Mouse (Mus musculus) adrenal gland, adult 2 months (tissue): ENCODE measurements around the gene Clip3. TPM values are rescaled to one million over a fixed set of nuclear protein-coding genes. Genes with fewer than 3 reads are reported as not detected.

ENCODE experiments used
- DNase-seq: peaks from one replicate; pipeline ENCODE4 v3.0.0; 2021
- polyA plus RNA-seq: library from polyadenylated mRNA; depleted of rRNA; stranded (reverse); fragments of >200 nt; gene quantifications from 2 replicates; pipeline ENCODE4 v1.2.3, GENCODE M21; 2012
- total RNA-seq, 2 experiments: library from RNA; stranded (reverse); gene quantifications; 2 replicates each; pipeline ENCODE4 v1.2.3; 2021

Clip3 gene
- total and polyA plus RNA-seq, 3 experiments: 10.2 to 28.7 (median 27.9) TPM

DNA sequence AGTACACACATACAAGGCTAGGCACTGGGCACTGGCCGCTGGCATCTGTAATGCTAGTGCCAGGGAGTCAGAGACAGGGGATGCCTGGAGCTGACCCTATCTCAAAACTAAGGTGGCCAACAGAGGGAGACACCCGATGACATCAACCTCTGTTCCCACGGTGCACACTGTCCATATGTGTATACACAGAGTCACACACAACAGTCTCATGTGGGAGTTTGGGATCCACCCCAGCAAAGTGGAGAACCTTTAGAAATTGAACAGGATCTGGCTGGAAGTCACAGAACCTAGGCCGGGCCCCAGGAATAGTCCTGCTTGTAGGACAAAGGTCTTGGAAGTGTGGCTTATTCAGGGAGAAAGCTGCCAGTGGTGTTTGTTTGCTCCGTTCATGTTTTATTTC lies 2.8 kb downstream of the Clip3 start:
- no peak for DNase-seq

DNA sequence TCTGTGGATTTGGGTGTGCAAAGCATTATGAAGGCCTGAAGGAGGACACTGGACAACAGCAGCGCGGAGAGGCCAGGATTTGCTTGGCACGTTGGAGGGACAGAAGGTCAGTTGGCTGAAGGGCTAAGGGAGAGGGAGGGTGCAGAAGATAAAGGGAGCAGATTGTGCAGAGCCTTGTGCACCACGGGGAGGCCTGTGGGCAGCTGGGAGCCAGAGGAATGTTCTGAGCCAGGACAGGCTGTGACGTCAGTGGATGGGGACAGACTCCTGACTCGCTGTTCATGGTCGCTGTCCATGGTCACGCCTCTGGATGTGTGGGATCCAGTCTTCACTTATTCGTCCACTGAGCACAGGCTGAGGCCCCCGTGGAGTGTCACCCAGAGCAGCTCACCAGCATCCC lies 3.6 kb downstream of the Clip3 start:
- peak; percentile 64 for DNase-seq

DNA sequence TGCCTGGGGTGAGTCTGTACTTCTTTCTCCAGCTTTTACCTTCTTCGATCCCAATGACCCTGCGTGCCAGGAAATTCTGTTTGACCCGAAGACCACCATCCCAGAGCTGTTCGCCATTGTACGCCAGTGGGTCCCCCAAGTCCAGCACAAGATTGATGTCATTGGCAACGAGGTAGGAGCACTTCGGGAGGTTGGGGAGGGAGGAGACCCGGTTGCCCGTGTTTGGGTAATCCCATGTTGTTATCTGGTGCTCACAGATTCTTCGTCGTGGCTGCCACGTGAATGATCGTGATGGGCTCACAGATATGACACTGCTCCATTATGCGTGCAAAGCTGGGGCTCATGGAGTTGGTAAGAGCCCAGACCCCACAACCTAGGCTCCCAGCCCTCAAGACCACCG lies 5.3 kb downstream of the Clip3 start:
- DNase-seq: no peak

DNA sequence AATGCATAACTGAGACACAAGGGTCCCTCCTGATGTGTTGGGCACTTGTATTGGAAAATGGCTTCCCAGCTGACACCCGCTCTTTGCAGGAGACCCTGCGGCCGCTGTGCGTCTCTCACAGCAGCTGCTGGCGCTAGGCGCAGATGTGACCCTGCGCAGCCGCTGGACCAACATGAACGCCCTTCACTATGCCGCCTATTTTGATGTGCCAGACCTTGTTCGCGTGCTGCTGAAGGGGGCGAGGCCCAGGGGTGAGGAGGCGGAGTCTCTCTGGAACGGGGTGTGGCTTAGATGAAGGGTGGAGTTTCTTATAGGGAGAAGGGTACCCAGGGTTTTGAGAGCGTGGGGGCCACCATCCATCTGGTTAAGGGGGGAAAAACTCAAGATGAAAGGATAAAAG lies 5.7 kb downstream of the Clip3 start:
- no peak for DNase-seq

DNA sequence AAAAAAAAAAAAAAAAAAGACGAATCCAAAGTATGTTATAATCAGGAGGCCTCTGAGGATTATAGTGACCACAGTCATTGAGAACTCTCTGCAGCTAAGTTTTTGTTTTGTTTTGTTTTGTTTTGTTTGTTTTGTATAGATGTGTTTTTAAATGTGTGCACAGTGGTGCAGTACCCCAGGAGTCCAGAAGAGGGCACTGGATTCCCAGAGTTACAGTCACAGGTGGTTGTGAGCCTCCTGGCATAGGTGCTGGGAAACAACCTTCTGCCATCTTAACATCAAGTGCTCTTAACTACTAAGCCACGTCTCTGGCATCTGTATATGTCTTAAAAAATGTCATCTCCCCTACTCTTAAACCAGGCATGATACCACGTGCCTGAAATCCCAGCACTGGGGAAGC lies 9.4 kb downstream of the Clip3 start:
- DNase-seq: no peak

DNA sequence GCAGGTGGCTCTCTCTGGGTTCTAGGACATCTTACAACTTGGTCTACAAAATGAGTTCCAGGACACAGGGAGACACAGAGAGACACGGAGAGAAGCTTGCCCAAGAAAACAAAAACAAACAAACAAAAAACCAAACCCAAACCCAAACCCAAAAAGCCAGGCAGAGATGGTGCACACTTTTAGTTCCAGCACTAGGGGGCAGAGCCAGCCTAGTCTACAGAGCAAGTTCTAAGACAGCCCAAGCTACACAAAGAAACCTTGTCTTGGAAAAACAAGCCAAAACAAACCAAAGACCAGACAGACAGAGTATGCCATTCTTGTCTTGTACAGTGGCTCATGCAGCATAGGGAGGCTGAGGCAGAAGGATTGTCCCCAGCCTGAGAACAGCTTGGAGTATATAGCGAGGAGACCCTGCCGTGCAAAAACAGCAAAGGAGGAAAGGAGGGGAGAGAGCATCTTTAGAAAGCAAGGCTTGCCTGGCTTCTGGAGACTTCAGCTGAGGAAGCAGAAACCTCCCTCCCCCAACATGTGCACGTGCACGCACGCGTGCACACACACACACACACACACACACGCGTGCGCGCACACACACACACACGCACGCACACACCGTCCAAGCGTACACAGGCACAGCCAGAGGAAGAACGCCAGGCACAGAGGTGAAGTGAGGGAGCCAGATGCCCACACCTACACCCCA lies 14.7 kb downstream of the Clip3 start:
- DNase-seq: no peak

DNA sequence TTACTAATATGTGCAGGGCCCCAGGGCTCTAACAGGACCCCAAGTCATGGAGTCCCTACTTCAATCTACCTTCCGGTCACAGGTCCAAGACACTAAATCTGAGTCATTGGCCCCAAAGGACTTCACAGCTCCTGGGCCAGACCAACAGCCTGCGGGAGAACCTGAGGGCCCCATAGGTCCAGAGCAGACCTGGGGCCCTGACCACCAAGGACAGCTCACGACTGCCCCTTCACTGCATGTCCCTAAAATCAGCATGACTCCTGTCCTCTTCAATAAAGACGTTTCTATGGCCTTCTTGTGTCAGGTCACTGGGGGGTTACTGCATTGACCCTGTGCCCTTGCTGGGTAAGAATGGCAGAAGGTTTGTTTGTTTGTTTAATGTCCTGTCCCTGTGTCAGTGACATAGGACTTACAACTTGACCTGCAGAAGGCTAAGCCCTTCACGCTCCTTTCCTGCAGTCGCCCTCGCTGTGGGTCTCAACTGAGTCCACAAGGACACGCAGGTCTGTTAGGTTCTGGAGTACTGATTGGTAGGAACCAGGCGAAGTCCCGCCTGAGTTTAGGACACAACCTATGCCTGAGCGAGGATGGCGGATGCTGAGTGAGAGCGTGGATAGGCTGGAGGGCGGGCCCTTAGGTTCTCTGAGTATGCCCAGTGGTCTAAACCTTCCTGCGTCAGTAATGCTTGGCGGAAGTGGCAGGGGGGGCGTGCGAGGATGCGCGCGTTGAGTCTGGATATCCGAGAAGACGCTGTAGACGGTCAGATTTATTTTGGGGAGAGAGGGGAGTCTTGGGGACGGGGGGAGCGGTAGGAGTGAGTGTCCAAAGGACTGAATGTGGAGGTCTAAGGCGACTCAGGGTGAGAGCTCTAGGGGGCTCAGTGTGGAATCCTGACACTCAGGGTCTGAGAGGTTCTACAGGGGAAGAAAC lies 16.8 kb downstream of the Clip3 start, which contains the start of gene Alkbh6:
TSS of gene Alkbh6 (plus strand) at position 642 of the 930 bp plus-strand sequence.
- peak; percentile 96 for DNase-seq

DNA sequence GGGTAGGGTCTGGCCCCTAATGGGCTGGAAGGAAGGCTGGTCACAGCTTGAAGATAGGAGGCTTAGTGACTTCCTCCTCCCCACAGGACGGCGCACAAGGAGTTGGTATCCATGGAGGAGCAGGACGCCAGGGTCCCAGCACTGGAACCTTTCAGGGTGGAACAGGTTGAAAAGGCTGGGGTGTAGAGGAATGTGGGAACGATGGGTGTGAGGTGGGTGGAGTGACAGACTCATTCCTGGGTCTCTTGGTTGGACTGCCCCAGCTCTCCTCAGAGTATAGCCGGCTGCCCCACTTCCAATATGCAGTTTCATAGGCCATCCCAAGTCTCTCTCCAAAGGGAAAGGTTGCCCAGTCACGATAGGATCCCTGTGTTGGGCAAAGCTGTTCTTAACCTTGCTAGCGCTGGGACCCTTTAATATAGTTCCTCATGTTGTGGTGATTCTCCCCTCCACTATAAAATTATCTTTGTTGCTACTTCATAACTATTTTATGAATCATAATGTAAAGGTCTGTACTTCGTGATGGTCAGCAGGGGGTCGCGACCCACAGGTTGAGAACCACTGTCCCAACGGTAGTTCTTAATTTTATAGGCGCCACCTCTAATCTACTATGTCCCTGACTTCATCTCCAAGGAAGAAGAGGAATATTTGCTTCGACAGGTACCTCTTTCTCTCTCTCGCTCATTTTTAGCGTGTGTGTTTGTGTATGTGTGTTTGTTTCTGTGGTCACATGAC lies 18.0 kb downstream of the Clip3 start:
- no peak for DNase-seq

DNA sequence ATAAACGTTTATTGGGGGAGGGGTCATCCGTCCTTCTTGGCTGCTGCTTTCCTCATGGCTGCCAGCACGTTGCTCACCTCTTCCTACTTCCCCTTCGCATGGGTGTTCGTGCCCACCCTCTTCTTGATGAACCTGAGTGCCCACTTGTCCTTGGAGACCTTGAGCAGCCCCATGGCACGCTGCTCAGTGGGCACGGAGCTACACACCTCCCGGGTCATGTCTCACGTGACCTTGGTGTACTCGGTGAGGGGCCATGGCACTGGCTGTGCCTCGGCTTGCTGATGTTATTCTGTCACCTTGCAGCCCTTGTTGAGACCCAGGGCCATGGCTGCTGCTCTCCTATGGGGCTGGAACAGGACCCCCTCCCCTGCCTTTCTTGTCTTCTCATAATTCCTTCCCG lies 18.6 kb downstream of the Clip3 start:
- DNase-seq: no peak

DNA sequence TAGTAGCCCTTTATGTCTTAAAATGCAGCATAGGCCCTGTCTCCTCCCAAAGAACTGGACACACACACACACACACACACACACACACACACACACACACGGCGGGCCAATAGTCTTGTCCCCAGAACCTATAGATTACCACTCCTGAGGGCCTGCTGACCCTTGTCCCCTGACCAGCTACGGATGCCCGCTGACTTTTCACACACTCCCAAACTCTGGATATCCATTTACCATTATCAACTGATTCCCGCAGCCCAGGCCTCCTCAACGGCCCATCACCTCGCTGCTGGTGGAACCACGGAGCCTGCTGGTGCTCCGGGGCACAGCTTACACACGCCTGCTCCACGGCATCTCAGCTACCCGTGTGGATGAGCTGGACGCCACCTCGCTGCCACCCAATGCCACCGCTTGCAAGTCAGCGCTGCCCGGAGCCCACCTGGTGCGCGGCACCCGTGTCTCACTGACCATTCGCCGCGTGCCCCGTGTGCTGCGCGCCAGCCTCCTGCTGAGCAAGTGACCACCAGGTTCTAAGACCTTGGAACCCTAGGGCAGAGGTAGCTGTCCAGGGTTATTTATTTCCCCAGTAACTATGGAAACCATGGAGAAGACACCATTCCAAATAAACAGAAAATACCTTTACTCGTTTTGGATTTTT lies 22.3 kb downstream of the Clip3 start:
- DNase-seq: no peak

DNA sequence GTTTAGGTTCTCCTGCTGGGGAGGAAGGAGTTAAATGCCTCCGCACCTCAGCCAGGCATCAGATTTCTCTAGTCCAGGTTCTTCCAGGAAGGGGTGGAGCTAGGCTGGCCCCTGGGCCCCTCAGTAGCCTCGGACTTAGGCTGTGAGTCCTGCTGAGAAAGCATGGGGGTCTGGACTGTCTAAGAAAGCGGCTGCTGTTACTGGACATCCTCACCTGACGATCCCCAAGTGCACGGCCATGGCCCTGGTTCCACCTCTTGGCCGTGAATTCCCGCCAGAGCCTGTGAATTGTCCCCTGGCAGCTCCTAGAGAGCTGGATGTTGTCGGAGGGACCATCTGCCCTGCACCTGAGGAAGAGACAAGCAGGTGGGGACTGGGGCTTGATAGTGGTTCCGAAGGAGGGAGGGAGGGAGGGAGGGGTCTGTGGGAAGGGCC lies 23.2 kb downstream of the Clip3 start, which contains the start of gene Syne4:
TSS of gene Syne4 (plus strand) at position 87 of the 435 bp plus-strand sequence.
- no peak for DNase-seq

DNA sequence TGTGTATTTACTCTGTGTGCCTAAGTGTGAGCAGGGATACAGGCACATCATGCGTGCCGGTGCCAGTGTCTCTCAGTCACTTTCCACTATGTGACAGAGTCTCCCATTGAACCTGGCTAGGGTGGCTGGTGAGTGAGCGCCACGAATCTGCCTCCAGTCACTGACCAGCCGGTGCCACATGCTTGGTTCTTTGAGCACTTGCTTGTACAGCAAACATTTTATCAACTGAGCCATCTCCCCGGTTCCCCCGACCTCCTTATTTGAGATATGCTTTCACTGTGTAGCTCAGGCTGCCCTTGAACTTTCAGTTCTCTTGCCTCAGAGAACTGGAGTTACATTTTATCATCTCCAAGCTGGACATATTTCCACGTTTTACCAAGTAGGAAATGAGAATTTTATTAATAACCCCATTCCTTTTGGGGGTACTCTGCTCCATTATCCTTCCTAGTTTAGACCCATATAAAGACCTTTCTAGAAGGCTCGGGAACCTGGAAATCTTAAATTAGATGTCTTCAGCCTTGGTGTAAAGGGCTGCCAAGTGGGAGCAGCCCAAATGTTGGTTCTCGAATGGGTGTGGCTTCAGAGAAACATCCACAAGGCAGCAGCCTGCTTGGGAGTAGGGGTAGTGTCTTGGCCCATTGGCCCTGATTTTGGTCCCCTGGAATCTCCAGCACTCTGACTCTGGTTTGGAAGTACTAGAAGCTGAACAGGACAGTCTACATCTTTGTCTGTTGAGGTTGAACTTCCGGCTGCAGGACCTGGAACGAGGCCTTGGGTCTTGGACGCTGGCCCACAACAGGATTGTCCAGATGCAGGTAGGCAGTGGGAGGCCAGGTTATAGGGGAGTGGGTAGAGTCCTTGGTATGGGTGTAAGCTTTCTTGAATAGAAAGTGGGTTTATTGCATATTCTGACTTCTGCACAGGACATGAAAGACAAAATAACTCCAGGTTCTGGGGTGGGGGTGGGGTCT lies 24.3 kb downstream of the Clip3 start:
- peak; percentile 54 for DNase-seq

DNA sequence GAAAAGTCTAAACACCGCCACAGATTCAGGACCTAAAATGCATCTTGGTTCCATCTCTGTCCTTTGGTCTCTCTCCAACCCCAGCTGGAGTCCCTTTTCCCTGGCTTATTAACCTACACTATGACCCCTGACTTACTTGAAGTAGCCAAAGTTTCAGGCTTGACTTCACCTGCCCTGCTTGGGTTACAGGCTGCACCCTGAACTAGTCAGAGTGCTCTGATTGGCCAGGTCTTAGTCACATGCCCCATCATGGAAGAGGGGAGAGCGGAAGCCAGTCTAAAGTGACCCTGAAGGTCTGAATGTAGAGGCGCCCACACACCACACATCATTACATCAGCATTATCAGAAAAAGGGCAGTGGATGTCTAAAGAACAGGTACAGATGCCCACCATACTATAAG lies 26.6 kb downstream of the Clip3 start:
- no peak for DNase-seq

DNA sequence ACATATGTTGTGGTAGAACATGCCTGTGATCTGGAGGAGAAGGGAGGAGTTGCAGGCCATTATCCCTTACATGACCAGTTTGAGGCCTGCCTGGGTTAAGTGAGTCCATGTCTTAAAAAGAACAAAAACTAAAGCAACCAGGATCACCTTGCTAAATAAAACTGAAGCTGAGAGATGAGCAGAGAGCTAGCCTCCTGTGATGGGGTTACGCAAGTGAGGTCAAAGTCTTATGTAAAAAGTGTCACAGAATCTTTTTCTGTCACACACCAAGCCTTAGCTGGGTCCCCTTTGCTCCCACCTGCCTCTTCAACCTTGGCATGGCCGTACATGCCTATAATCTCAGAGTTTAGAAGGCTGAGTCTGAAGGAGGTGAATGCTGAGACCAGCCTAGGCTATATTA lies 29.4 kb downstream of the Clip3 start:
- no peak for DNase-seq

DNA sequence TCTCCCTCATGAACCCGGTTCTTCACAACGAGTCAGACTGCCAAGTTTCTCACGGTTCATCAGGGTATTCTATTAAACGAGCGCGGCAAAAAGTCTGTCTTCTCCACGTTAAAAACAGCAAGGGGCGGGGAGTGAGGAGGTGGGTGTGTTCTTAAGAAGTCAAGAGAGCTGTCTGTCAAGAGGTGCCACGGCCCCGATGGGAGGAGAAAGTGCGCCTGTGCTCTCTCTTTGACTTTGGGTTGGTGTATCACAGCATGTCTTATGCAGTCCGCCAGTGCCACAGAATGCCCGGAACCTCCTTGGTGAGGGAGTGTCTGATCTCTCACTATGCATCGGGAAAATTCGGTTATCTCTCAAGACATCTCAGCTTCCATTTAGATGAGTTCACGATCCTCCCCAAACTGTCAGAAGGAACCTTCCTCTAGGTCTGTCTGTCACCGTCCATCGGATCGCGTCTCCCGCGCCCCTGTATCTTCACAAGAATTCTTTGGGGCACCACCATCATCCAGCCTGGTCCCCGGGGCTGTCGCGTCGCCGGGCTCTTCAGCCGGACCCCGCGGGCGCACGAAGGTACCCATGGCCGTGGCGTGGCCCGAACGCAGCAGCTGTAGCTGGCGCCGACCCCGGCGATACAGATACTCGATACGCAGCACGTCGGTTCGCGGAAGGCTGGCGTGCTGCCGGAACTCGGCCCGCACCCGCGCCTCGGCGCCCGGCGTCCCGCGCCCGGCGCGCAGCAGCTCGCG lies 30.2 kb downstream of the Clip3 start, which contains the start of gene E130208F15Rik:
TSS of gene E130208F15Rik (plus strand) at position 202 of the 746 bp plus-strand sequence.
- peak; percentile 86 for DNase-seq

DNA sequence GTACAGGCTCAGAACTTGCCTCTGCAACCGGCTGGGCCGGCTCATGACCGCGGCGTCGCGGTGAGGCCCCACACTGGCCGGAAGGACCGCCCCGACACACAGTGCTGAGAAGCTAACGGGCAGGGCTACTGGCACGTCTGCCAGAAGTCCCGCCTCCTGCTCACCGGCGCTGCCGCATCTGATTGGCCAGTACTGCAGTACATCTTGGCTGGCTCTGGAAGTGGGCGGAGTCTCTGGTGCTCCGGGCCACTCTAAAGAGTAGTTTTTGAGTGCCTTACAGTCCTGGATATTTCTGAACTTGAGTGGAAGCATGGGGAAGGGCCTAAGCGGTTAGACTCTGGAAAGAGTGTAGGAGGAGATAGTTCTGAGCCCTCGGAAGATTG lies 30.7 kb downstream of the Clip3 start:
- DNase-seq: peak; percentile 98

DNA sequence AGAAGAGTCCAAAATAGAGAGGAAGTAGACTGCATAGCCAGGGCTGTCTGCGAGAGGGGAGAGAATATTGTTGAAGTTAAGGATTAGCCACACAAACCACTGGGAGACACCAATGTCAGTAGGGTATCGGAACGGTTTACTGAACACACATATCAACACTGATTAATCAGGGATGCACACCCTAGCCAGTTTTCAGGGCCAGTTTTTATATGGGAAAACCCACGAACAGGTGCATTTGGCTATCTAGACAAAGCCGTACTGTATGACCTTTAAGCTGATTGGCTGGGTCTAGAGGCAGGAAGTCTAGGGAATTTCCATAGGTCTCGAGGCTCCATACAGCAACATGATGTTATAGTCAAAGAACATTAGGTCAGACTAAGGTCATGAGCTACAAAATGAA lies 31.3 kb downstream of the Clip3 start:
- no peak for DNase-seq

DNA sequence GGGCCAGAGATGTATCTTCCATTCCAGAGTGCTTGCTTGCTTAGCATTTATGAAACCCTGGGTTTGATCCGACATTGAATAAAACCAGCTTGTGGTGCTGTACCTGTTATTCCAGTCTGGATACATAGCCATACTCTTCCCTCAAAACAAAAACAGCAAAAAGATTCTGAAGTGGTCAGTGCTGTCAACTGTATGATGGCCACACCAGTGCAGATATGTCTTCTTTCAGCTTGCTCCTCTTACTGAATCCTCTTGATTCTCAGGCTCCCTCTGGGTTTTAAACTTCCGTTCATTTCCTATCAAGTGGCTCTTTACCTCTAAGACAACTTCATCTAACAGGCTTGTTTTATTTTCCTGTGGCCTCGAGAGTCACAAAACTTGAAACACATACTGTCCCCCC lies 32.3 kb downstream of the Clip3 start, which contains the start of gene Sdhaf1:
TSS of gene Sdhaf1 (minus strand) at position 101 of the 400 bp plus-strand sequence.
- no peak for DNase-seq

DNA sequence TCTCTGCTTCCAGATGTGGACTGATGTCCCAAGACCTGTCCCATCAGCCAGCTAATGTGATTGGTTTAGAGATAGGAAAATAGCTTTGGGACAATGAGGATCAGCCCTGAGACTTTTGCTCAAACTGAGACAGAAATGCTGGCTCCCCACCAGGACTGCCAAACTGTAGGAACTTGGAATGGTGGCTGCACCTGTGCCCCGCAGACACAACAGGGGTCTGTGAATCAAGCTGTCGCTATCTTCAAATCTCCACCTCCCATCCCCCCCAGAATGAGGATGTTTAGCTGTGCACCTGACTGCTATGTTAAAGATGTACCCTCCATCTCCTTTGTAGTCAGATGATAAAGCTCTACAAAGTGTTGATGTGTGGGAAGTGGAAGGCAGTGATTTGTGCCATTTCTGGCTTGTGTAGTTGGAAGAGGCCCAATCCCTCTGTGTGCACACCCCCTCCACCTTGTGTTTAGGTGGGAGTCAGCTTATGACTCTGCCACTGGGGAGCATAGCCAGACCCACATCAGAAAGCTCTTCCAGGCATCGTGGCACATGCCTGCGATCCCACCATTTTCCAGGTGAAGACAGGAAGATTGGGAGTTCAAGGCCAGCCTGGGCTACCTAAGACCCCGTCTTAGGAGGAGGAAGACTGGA lies 32.9 kb downstream of the Clip3 start:
- no peak for DNase-seq
